Mouse (Mus musculus): ENCODE measurements at regions not wholly inside any gene's neighbourhood (a gene's known extent, or its start where the extent isn't known, plus 50 kb on each side); places are given as distances from the start of the nearest gene placed in this dataset.

GRCm38 (mm10) chr4:64335814-64336213 is 289.0 kb upstream of the Tnc start:
- no peak for DNase-seq

- no peak for DNase-seq
Measured at GRCm38 (mm10) chr4:64330213-64330612, 283.4 kb upstream of the Tnc start.

GRCm38 (mm10) chr4:64324391-64324790 is 277.6 kb upstream of the Tnc start:
- no peak for DNase-seq

GRCm38 (mm10) chr4:64316553-64317347 is 269.9 kb upstream of the Tnc start:
- no peak for DNase-seq

- no peak for DNase-seq
Measured at GRCm38 (mm10) chr4:64296941-64297340, 250.1 kb upstream of the Tnc start.

GRCm38 (mm10) chr4:64282471-64282870 is 235.7 kb upstream of the Tnc start:
- no peak for DNase-seq

GRCm38 (mm10) chr4:64276980-64277379 is 230.2 kb upstream of the Tnc start:
- no peak for DNase-seq

- DNase-seq: no peak
Measured at GRCm38 (mm10) chr4:64274291-64274960, 227.6 kb upstream of the Tnc start.

GRCm38 (mm10) chr4:64269846-64270245 is 223.0 kb upstream of the Tnc start:
- no peak for DNase-seq

GRCm38 (mm10) chr4:64269117-64269516 is 222.3 kb upstream of the Tnc start:
- DNase-seq: no peak

GRCm38 (mm10) chr4:64260473-64260872 is 213.7 kb upstream of the Tnc start:
- no peak for DNase-seq

- DNase-seq: no peak
Measured at GRCm38 (mm10) chr4:64260188-64260444, 213.3 kb upstream of the Tnc start.

GRCm38 (mm10) chr4:64259348-64260187 is 212.8 kb upstream of the Tnc start:
- DNase-seq: no peak

- no peak for DNase-seq
Measured at GRCm38 (mm10) chr4:64255253-64255652, 208.4 kb upstream of the Tnc start.

GRCm38 (mm10) chr4:64250691-64251090 is 203.9 kb upstream of the Tnc start:
- no peak for DNase-seq

- no peak for DNase-seq
Measured at GRCm38 (mm10) chr4:64238196-64238740, 191.5 kb upstream of the Tnc start.

- DNase-seq: no peak
Measured at GRCm38 (mm10) chr4:64235534-64235933, 188.7 kb upstream of the Tnc start.

- peak; percentile 34 for DNase-seq
Measured at GRCm38 (mm10) chr4:64232159-64232558, 185.3 kb upstream of the Tnc start.

GRCm38 (mm10) chr4:64228341-64228740 is 181.5 kb upstream of the Tnc start:
- DNase-seq: no peak

GRCm38 (mm10) chr4:64226635-64227034 is 179.8 kb upstream of the Tnc start:
- no peak for DNase-seq

- no peak for DNase-seq
Measured at GRCm38 (mm10) chr4:64224918-64225317, 178.1 kb upstream of the Tnc start.

- no peak for DNase-seq
Measured at GRCm38 (mm10) chr4:64219802-64220201, 173.0 kb upstream of the Tnc start.

All from heart, postnatal 4 days (tissue).